Comparison of ENCODE assay signal across 8 mouse cellular contexts in genomic region chr13:28416887-28417286, GRCm38 (mm10).
DNase-seq lines count a peak whose midpoint lies in the region; ATAC-seq lines count a peak whose summit lies in the region.

No protein-coding gene starts in this region.

- H3K4me2 ChIP-seq in forebrain, embryonic 15.5 days (replicated peaks) = peak overlapping the region; percentile 46
- peak overlapping the region; percentile 52 for H3K4me2 ChIP-seq in midbrain, embryonic 13.5 days (replicated peaks)

- no peaks in the 10 kb centered on the region for H3K9me3 ChIP-seq in forebrain, embryonic 15.5 days
- H3K9me3 ChIP-seq in midbrain, embryonic 13.5 days = no peaks in the 10 kb centered on the region

- peak overlapping the region; percentile 34 for H3K4me3 ChIP-seq in forebrain, embryonic 15.5 days
- peak overlapping the region; percentile 27 for H3K4me3 ChIP-seq in midbrain, embryonic 13.5 days (replicated peaks)

- DNase-seq in cerebellum, adult 11 months = peak; percentile 26
- DNase-seq in brain, embryonic 18.5 days (ENCODE audit: low read depth, low spot score) = peak; percentile 52
- peak; percentile 17 for DNase-seq in layer of hippocampus, adult 9-10 months (ENCODE audit: low spot score)
- DNase-seq in thymus, postnatal 14 days = peak; percentile 61
- DNase-seq in urinary bladder, postnatal 14 days (ENCODE audit: low spot score) = no peak

- 5% methylated on average over 8 of the region's 8 CpGs for WGBS in forebrain, embryonic 15.5 days
- whole genome bisulfite sequencing in midbrain, embryonic 13.5 days = 16% methylated on average over 8 of the region's 8 CpGs

- H3K4me1 ChIP-seq in forebrain, embryonic 15.5 days = peaks cover 63% of the 10 kb centered on the region
- peaks cover 66% of the 10 kb centered on the region for H3K4me1 ChIP-seq in midbrain, embryonic 13.5 days (replicated peaks)

- H3K36me3 ChIP-seq in forebrain, embryonic 15.5 days = no peaks in the 10 kb centered on the region
- no peaks in the 10 kb centered on the region for H3K36me3 ChIP-seq in midbrain, embryonic 13.5 days

- H3K27ac ChIP-seq in forebrain, embryonic 15.5 days (replicated peaks) = peak overlapping the region; percentile 95
- peak overlapping the region; percentile 95 for H3K27ac ChIP-seq in midbrain, embryonic 13.5 days

- peak overlapping the region; percentile 52 for H3K9ac ChIP-seq in forebrain, embryonic 15.5 days (replicated peaks)
- H3K9ac ChIP-seq in midbrain, embryonic 13.5 days (replicated peaks) = peak overlapping the region; percentile 62

- no peaks in the 10 kb centered on the region for H3K27me3 ChIP-seq in forebrain, embryonic 15.5 days
- H3K27me3 ChIP-seq in midbrain, embryonic 13.5 days = no peaks in the 10 kb centered on the region

- ATAC-seq in cerebellum, adult (ENCODE audit: insufficient number of reproducible peaks, low FRiP score, low TSS enrichment) = no peak
- ATAC-seq in forebrain, embryonic 15.5 days (replicated peaks) = peak; percentile 21
- ATAC-seq in midbrain, embryonic 13.5 days = peak; percentile 11
